Mouse (Mus musculus) liver, embryonic 13.5 days (tissue): ENCODE measurements around the gene Tmem184a. TPM values are rescaled to one million over a fixed set of nuclear protein-coding genes. Genes with fewer than 3 reads are reported as not detected.

Experiments
- ATAC-seq: fragments of 200-750 bp; cut with Nextera tagmentation; 2 replicates; pipeline ENCODE4 v1.8.0; 2017; ENCODE audit warnings: low read depth, mild to moderate bottlenecking, moderate number of reproducible peaks, moderate library complexity
- DNase-seq: peaks from one replicate; pipeline ENCODE4 v3.0.0; 2022
- H3K27ac ChIP-seq: fragments of 300-500 bp; sonication (generic); 2 replicates; pipeline ENCODE4 v1.5.1; 2015; ENCODE audit warnings: moderate library complexity, mild to moderate bottlenecking, inconsistent platforms
- H3K27me3 ChIP-seq: fragments of 300-500 bp; sonication (generic); 2 replicates; pipeline ENCODE4 v1.6.1; 2015; ENCODE audit warnings: mild to moderate bottlenecking, inconsistent platforms
- H3K36me3 ChIP-seq: fragments of 300-500 bp; sonication (generic); 2 replicates; pipeline ENCODE4 v1.6.1; 2015; ENCODE audit warnings: mild to moderate bottlenecking, inconsistent platforms
- H3K4me1 ChIP-seq: fragments of 300-500 bp; sonication (generic); replicated peaks from 2 replicates; pipeline ENCODE4 v1.6.1; 2015; ENCODE audit warnings: inconsistent platforms
- H3K4me2 ChIP-seq: fragments of 300-500 bp; sonication (generic); 2 replicates; pipeline ENCODE4 v1.6.1; 2015; ENCODE audit warnings: inconsistent platforms, mild to moderate bottlenecking, moderate library complexity
- H3K4me3 ChIP-seq: fragments of 300-500 bp; sonication (generic); replicated peaks from 2 replicates; pipeline ENCODE4 v1.5.1; 2015; ENCODE audit warnings: mild to moderate bottlenecking, inconsistent platforms
- H3K9ac ChIP-seq: fragments of 300-500 bp; sonication (generic); 2 replicates; pipeline ENCODE4 v1.6.1; 2015; ENCODE audit warnings: mild to moderate bottlenecking, inconsistent platforms
- H3K9me3 ChIP-seq: fragments of 300-500 bp; sonication (generic); replicated peaks from 2 replicates; pipeline ENCODE4 v1.6.1; 2016; ENCODE audit warnings: inconsistent platforms
- WGBS: fragments of 180-500 bp; shearing (Covaris S2); methylation state at CpG from one replicate; pipeline ENCODE4 v1.1.7; 2015; ENCODE audit not compliant: insufficient replicate concordance; 5-methylcytosine and 5-hydroxymethylcytosine counted together
- polyA plus RNA-seq: library from polyadenylated mRNA; unstranded; fragments of >200 nt; fragmentation: Nextera tagmentation; extraction: Ambion mirVana; gene quantifications from 2 replicates; pipeline ENCODE4 v1.2.1, GENCODE M21; 2015

Gene Tmem184a
- polyA plus RNA-seq, 1 experiment from 2014 or later, result 0.68 TPM

- H3K4me3 ChIP-seq, result peak overlapping the region; percentile 100
- H3K27me3 ChIP-seq, result no peaks in the 10 kb centered on the region
- peaks cover 36% of the 10 kb centered on the region for H3K36me3 ChIP-seq
- H3K9me3 ChIP-seq, result no peaks in the 10 kb centered on the region
- H3K4me2 ChIP-seq, result peak overlapping the region; percentile 83
- DNase-seq (no peak), ATAC-seq (peak; percentile 8)
- peak overlapping the region; percentile 99 for H3K27ac ChIP-seq
- H3K9ac ChIP-seq, result peak overlapping the region; percentile 100
- WGBS, result 4% methylated on average over 11 of the region's 11 CpGs
- peaks cover 72% of the 10 kb centered on the region for H3K4me1 ChIP-seq
Measured at GRCm38 (mm10) chr5:139792159-139792775, 27.4 kb downstream of the Tmem184a start.

DNA sequence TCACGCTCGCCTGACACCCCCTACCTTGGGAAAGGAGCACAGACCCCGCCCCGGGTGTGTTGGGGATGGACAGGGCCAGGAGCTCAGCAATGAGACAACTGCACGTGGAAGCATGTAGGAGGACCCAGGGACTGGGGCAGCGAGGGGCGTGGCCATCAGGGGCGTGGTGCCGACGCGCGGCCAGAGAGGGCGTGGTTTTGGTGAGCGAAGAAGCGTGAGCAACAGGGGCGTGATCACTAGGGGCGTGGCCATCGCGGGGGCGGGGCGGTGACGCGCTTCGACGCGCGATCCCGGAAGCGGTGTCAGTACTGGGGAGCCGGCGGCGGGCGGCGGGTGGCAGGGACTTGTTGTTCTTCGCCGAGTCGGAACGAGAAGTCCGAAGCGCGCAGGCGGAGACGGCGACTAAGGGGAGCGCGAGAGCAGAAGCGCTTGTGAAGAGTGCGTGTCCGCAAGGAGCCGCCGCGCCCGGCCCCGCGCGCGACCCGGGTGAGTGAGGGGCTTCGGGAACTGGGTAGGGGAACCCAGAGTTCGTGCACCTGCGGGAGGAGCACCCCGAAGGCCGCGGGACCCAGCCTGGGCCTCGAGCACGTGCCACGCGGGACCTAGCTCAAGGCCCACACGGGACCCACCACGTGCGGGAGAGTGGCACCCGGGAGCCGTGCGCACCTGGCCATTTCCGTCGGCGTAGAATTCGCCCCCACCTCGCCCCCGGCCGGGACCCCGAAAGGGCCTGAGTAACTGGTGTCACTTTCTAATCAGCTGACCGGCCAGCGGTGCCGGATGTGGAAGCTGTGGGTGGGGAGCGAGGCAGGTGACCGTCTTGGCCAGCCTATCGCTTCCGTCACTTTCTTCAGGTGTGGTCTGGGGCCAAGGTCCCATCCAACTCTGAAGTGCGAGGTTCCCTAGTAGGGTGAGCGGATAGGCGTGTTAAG, 28.2 kb downstream of the Tmem184a start, which contains the start of gene Mafk:
TSS of gene Mafk (plus strand) at position 287 of the 932 bp plus-strand sequence.
- peak; percentile 99 for DNase-seq
- Histone ChIP-seq H3K27ac (peak within 1 kb of the TSS; percentile 99), H3K4me2 (peak within 1 kb of the TSS; percentile 83), H3K9me3 (no peaks in the 10 kb centered on the region), H3K4me3 (peak within 1 kb of the TSS; percentile 100), H3K4me1 (peaks cover 64% of the 10 kb centered on the region), H3K9ac (peak within 1 kb of the TSS; percentile 100), H3K27me3 (no peaks in the 10 kb centered on the region), H3K36me3 (peaks cover 28% of the 10 kb centered on the region)
- WGBS, result under 1% methylated on average over 92 of the region's 92 CpGs
- ATAC-seq, result peak; percentile 78

- ATAC-seq, result no peak
- Histone ChIP-seq H3K4me2 (no peak overlapping the region), H3K36me3 (peaks cover 8% of the 10 kb centered on the region; the same call in 1 of the 2 replicates), H3K27ac (peak overlapping the region; percentile 66), H3K9me3 (no peaks in the 10 kb centered on the region), H3K4me3 (no peak overlapping the region), H3K9ac (0 out of 2 replicates have a peak overlapping the region, but pooled peaks have one; percentile 1), H3K4me1 (peaks cover 44% of the 10 kb centered on the region), H3K27me3 (no peaks in the 10 kb centered on the region)
- WGBS, result 23% methylated on average over 4 of the region's 4 CpGs
- no peak for DNase-seq
Measured at GRCm38 (mm10) chr5:139789466-139789865, 30.3 kb downstream of the Tmem184a start.

GRCm38 (mm10) chr5:139781406-139781805, 38.3 kb downstream of the Tmem184a start:
- Histone ChIP-seq H3K27ac (no peak overlapping the region), H3K4me2 (no peak overlapping the region), H3K9ac (no peak overlapping the region), H3K4me3 (no peak overlapping the region), H3K9me3 (no peaks in the 10 kb centered on the region), H3K27me3 (no peaks in the 10 kb centered on the region), H3K4me1 (peaks cover 10% of the 10 kb centered on the region), H3K36me3 (no peaks in the 10 kb centered on the region)
- 78% methylated on average over 8 of the region's 8 CpGs for WGBS
- ATAC-seq (no peak), DNase-seq (no peak)

DNA sequence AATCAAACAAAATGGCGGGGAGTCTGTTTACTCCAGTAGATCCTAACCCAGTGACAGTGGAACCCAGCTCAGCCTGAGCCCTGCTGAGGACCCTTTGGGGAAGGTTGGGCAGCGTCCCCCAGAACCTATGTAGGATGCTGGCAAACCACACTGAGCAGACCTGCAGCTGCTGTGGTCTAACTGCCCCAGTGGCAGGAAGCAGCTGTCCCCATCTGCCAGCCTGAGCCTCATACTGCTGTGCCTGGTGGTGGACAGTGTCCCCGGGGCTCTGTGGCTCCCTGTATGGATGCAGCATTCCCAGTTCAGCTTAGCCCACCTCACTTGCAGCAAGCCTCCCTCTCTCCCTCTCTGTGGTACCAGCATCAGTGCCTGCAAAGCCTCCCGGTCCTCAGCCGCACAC, 42.8 kb downstream of the Tmem184a start:
- Histone ChIP-seq H3K4me1 (peaks cover 36% of the 10 kb centered on the region), H3K9ac (peak overlapping the region; percentile 24), H3K9me3 (no peaks in the 10 kb centered on the region), H3K4me2 (no peak overlapping the region), H3K36me3 (peaks cover 21% of the 10 kb centered on the region), H3K4me3 (no peak overlapping the region), H3K27me3 (no peaks in the 10 kb centered on the region), H3K27ac (peak overlapping the region; percentile 23; the same call in 1 of the 2 replicates)
- DNase-seq, result no peak
- no peak for ATAC-seq
- WGBS, result 42% methylated on average over 5 of the region's 5 CpGs

DNA sequence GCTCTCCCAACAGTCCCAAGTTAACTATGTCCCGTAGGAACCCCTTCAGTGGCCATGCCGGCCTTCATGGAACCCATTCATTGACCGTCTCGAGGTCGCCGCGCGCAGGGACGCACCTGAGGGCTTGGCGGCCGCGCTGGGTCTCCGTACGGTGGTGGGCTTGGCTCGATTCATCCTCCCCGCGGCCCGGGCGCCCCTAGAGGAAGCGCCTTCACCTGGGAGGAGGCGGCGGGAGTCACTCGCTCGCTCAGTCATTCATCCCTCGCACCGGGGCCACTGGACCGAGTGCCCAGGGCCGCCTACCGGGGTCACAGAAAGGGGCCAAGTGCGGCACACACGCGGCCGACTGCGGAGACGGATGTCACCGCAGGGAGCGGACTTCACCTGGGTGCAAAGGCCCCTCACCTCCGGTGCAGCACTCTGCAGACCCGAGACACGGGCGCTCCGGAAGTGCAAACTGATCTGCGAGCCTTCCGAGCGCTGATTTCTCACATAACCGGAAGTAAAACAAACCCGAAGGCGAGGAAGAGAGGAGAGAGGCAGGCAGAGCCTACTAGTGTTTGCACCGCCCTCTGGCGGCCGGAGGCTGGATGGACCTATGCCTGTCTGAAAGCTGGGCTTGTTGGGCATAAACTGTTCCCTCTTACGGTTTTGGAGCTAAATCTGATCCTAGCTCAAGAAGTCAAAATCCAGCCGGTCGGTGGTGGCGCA, 44.3 kb downstream of the Tmem184a start, which contains the start of gene Ints1:
TSS of gene Ints1 (minus strand) at position 459 of the 711 bp plus-strand sequence.
- H3K27ac ChIP-seq, result peak within 1 kb of the TSS; percentile 51
- H3K9ac ChIP-seq, result peak within 1 kb of the TSS; percentile 80
- peak within 1 kb of the TSS; percentile 77 for H3K4me3 ChIP-seq
- H3K9me3 ChIP-seq, result no peaks in the 10 kb centered on the region
- under 1% methylated on average over 54 of the region's 55 CpGs for WGBS
- peak within 1 kb of the TSS; percentile 84 for H3K4me2 ChIP-seq
- ATAC-seq (peak; percentile 90), DNase-seq (peak; percentile 93)
- H3K27me3 ChIP-seq, result no peaks in the 10 kb centered on the region
- peaks cover 37% of the 10 kb centered on the region for H3K36me3 ChIP-seq
- H3K4me1 ChIP-seq, result peaks cover 36% of the 10 kb centered on the region

DNA sequence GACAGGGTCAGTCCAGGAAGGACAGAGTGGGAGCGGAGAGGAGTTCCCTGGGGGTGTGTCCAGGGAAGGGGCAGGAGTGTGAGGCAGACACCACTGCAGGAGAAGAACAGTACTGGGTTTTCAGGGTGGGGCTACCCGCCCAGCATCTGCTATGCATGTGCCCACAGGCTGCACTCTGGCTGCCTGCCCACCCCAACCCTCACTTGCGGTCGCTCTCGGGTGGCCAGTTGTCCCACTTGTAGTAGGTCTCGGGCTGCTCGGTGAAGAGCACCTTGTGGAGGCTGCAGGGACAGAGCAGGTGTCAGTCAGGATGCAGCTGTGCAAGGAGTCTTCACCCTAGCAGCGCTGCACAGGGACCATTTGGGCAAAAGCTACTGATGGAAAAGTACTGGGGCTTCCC, 51.5 kb downstream of the Tmem184a start:
- no peak for DNase-seq
- Histone ChIP-seq H3K9me3 (no peaks in the 10 kb centered on the region), H3K4me3 (no peak overlapping the region), H3K4me1 (no peaks in the 10 kb centered on the region), H3K9ac (no peak overlapping the region), H3K4me2 (no peak overlapping the region), H3K27ac (no peak overlapping the region), H3K27me3 (no peaks in the 10 kb centered on the region), H3K36me3 (peaks cover 99% of the 10 kb centered on the region)
- 86% methylated on average over 8 of the region's 8 CpGs for WGBS
- no peak for ATAC-seq

- Histone ChIP-seq H3K36me3 (peaks cover 100% of the 10 kb centered on the region), H3K9me3 (no peaks in the 10 kb centered on the region), H3K4me2 (no peak overlapping the region), H3K4me3 (no peak overlapping the region), H3K9ac (no peak overlapping the region), H3K27ac (no peak overlapping the region), H3K27me3 (no peaks in the 10 kb centered on the region), H3K4me1 (no peaks in the 10 kb centered on the region)
- ATAC-seq (peak; percentile 37; the same call in 1 of the 2 replicates), DNase-seq (no peak)
- WGBS, result 72% methylated on average over 11 of the region's 11 CpGs
Measured at GRCm38 (mm10) chr5:139764296-139764695, 55.4 kb downstream of the Tmem184a start.

- Histone ChIP-seq H3K9me3 (no peaks in the 10 kb centered on the region), H3K27ac (no peak overlapping the region), H3K36me3 (peaks cover 97% of the 10 kb centered on the region), H3K4me1 (peaks cover 11% of the 10 kb centered on the region), H3K9ac (no peak overlapping the region), H3K4me3 (no peak overlapping the region), H3K27me3 (no peaks in the 10 kb centered on the region), H3K4me2 (no peak overlapping the region)
- DNase-seq (no peak), ATAC-seq (no peak)
- WGBS, result 85% methylated on average over 16 of the region's 16 CpGs
Measured at GRCm38 (mm10) chr5:139758096-139758495, 61.6 kb downstream of the Tmem184a start.

DNA sequence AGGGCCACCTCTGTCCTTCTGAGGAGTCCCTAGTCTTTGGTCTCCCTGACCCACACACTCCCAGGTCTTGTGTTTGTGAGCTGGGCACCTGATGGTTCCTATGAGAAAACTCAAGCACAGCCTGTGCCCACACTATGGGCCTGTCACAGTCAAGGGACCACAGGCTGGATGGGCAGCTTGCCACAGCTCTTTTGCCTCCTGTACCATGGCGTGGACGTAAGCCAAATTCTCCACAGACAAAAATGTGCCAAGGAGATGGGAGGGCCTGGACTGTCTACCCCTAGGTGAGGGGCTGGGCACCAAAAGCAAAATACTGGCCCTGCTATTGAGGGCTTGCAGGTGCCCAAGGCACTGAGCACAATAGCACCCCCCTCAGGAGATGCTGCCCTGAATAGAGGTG, 63.1 kb downstream of the Tmem184a start:
- Histone ChIP-seq H3K27ac (no peak overlapping the region), H3K9me3 (no peaks in the 10 kb centered on the region), H3K4me2 (no peak overlapping the region), H3K4me1 (peaks cover 11% of the 10 kb centered on the region), H3K27me3 (no peaks in the 10 kb centered on the region), H3K4me3 (no peak overlapping the region), H3K36me3 (peaks cover 96% of the 10 kb centered on the region), H3K9ac (no peak overlapping the region)
- WGBS, result 90% methylated on average over 2 of the region's 2 CpGs
- ATAC-seq, result no peak
- no peak for DNase-seq

DNA sequence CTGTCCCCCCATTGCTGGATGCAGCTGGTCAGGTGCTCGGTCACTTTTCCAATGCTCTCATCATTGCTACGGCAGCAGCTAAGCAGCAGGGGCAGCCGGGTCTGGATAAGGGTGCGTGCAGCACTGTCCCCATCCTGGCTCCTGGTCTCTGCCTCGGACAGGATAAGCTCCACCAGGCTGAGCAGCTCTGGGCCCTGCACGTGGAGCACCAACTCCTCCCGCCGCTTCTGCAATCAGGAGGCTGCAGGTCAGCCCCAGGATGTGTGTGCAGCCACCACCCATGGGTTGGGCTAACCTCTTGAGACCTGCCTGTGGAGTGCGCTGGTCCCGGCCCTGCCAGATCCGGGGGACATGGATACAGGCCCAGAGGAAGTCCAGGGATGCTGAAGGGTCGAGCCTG, 63.6 kb downstream of the Tmem184a start:
- Histone ChIP-seq H3K27me3 (no peaks in the 10 kb centered on the region), H3K36me3 (peaks cover 96% of the 10 kb centered on the region), H3K4me1 (peaks cover 13% of the 10 kb centered on the region), H3K4me2 (no peak overlapping the region), H3K9ac (no peak overlapping the region), H3K4me3 (no peak overlapping the region), H3K9me3 (no peaks in the 10 kb centered on the region), H3K27ac (no peak overlapping the region)
- peak; percentile 56 for ATAC-seq
- 68% methylated on average over 12 of the region's 12 CpGs for WGBS
- no peak for DNase-seq
